Mouse (Mus musculus) adrenal gland, postnatal 25 days (tissue): Measurements from ENCODE around the gene Pxmp4. TPM values are rescaled to one million over a fixed set of nuclear protein-coding genes. Genes with fewer than 3 reads are reported as not detected.

Source experiments
- DNase-seq: peaks from one replicate; pipeline ENCODE4 v3.0.0; 2021; ENCODE audit warnings: mixed read lengths
- total RNA-seq: library from RNA; stranded (reverse); gene quantifications from 2 replicates; pipeline ENCODE4 v1.2.3, GENCODE M21; 2021

Gene Pxmp4
- total RNA-seq, 1 experiment from 2014 or later: 32.7 TPM

DNA sequence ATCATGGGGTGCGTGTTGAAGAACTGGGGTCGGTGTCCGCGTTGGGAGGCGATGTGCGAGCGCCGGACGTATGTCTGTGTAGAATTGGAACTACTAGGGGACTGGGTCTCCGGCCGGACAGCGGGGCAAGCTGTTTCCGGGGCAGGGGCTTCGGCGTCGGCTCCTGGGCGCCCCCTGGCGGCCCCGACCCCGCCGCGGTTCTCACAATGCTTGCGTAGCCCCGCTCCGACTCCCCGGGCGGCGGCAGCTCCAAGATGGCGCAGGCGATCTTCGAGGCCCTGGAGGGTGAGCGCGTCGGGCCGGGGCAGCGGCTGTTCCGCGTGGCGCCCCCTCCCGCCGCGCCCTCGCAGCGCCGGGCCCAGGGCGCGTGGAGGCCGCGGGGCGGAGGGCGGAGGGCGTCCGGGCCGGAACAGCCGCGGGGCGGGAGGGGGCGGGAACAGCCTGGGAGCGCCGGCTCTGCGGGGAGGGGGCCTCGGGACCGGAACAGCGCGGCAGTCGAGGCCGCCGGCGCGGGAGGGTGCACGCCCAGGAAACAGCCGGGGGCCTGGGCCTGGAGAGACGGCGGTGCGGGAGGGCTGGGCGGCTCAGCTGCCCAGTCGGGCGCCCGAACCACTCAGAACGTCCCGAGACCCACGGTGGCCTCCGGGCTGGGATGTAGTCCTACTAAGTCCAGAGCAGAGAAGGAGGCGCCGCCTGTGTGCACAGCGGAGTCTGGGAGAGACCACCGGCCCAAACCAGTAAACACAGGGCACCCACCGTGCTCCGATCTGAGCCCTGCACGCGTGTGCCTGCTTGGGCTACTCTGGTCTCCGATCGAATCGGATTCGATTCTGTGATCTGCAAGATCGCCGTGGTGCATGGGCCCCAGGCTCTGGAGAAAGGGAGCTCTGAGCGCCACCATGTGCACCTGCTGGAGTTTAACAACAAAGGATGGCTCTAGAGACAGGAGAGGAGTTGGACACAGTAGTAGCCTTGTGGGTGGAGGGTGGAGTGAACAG is 9.9 kb upstream of the Pxmp4 start, which contains the start of the genes Zfp341 and 4930519P11Rik:
Gene Zfp341, plus strand, starts transcription at position 180 of the 998 bp plus-strand sequence.
Gene 4930519P11Rik, minus strand, starts transcription at position 320 of the 998 bp plus-strand sequence.
- peak; percentile 88 for DNase-seq

- DNase-seq: no peak
Measured at GRCm38 (mm10) chr2:154609050-154609767, 5.7 kb upstream of the Pxmp4 start.

- no peak for DNase-seq
Measured at GRCm38 (mm10) chr2:154606965-154607364, 3.5 kb upstream of the Pxmp4 start.

DNA sequence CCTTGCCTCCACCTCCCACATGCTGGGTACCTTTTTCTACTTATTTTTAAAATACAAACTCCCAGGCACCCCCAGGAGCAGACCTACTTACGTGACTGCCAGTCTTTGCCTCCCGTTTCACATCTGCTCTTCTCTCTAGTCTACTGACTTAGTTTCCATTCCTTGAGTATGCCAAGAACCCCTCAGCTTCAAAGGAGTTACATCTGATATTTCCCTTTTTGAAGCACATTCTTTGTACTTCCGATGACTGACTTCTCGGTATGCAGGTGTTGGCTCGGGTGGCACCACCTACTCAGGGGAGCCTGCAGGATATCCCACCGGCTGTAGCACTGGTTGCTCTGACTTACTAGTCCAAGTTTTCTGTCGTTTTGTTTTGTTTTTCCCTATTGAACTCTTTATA is 648 bp upstream of the Pxmp4 start:
- DNase-seq: no peak

- no peak for DNase-seq
Measured at GRCm38 (mm10) chr2:154603007-154603637, 386 bp downstream of the Pxmp4 start.

GRCm38 (mm10) chr2:154601324-154601723 is 2.2 kb downstream of the Pxmp4 start:
- no peak for DNase-seq

- DNase-seq: no peak
Measured at GRCm38 (mm10) chr2:154600586-154600985, 2.9 kb downstream of the Pxmp4 start.

- no peak for DNase-seq
Measured at GRCm38 (mm10) chr2:154597399-154597798, 6.1 kb downstream of the Pxmp4 start.

DNA sequence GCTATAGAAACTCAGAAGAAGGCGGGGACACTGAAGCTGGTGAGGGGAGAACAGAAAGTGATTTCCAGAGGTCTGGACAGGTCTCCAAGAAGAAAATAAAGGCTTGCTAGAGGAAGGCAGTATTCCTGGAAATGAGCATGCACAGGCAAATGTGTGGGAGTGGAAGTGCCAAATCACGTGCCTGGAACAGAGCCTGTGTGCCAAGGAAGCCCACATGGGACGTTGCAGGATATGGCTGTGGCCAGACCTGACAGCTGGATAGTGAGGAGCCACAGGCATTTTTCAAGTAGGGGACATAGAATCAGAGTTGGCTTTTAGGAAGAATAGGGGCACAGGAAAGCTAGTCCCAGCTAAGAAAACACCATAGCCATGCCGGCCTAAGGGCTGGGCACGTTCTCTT is 7.7 kb downstream of the Pxmp4 start:
- peak; percentile 27 for DNase-seq

- DNase-seq: peak; percentile 18
Measured at GRCm38 (mm10) chr2:154593025-154593424, 10.5 kb downstream of the Pxmp4 start.

- no peak for DNase-seq
Measured at GRCm38 (mm10) chr2:154591239-154591638, 12.3 kb downstream of the Pxmp4 start.

DNA sequence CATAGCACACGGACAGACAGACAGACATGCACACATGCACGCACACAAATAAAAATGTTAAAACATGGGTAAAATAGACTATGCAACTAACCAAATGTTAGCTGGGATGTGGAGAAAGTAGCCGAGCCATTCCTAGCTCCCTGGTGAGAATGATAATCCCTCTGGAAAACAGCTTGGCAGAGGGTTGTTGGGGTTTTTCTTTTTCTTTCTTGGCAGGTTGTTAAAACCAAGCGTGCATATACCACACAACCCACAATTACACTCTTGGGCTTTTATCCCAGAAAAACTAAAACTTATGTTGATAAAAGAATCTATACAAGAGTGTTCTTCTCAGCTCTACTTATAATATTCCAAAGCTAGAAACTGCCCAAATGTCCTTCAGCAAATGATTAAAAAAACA is 14.5 kb downstream of the Pxmp4 start:
- no peak for DNase-seq

GRCm38 (mm10) chr2:154586405-154586804 is 17.1 kb downstream of the Pxmp4 start:
- DNase-seq: peak; percentile 48

DNA sequence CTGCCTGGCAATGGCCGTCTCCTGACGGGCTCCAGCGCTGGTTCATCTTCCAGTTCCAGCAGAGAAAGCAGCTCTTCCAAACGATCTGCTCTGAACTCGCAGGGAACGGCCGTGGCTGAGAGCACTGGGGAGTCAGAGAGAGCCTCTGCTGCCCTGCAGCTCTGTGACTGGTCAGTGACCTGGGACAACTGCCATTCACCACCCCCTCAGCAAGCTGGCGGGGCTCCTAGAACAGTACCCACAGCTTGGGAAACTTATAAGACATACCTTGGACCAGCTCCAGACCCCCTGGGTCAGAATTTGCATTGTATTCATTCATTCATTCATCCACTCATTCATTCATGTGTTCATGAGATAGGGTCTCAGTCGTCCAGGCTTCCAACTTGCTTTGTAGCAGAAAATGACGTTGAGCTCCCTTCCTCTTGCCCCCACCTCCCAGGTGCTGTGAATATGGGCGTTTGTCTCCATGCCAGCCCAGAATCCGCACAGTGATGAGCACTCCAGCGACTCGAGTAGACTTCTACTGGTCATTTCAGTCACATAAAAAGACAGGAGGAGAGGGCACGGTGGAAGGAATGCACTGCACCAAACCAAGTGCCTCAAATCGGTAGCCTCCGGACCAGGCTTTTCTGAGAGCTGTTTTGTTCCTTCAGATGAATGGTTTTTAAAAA is 18.4 kb downstream of the Pxmp4 start:
- DNase-seq: no peak

DNA sequence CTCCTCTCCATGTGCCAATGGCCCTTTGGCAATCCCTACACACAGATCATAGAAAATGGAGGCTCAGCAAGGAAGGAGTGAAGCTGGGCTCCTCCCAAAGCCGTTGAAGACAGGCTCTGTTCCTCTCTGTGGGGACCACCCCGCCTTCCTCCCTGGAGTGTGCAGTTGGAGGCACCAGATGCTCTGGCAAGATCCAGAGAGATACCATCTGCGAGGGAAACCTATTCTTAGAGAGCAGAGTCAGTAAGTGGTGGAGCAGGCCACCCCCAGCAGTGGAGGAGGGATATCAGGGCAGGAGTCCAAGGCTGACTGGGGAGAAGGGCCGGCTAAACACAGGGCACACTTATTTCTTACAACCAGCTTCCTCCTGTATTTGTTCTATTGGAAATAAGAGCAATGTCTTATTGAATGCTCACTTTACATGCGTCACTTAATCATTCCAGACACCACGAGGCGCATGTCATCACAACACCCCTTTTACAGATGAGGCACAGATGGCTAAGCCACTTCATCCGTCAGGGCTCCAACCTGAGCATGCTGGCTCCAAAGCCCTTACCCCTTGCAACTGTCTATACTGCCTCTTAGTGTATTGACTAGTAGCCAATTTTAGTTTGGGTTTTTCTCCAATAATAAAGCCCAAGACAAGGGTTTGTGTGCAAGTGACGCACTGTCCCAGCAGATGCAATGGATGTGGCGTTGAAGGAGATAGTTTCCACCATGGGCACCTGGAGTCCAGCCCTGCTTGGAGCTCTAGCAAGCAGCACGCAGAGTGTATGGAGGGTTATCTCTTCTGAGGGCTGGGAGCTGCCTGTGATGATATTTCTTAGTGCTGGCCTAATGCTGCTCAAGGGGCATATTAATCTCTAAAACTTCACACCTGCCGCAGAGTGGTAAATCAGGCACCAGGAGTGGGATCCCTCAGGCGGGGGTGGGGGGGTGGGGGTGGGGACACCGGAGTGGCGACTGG is 19.3 kb downstream of the Pxmp4 start:
- DNase-seq: no peak

- DNase-seq: no peak
Measured at GRCm38 (mm10) chr2:154581421-154581820, 22.1 kb downstream of the Pxmp4 start.

GRCm38 (mm10) chr2:154580586-154580985 is 22.9 kb downstream of the Pxmp4 start:
- no peak for DNase-seq

- no peak for DNase-seq
Measured at GRCm38 (mm10) chr2:154577744-154578067, 25.8 kb downstream of the Pxmp4 start.

DNA sequence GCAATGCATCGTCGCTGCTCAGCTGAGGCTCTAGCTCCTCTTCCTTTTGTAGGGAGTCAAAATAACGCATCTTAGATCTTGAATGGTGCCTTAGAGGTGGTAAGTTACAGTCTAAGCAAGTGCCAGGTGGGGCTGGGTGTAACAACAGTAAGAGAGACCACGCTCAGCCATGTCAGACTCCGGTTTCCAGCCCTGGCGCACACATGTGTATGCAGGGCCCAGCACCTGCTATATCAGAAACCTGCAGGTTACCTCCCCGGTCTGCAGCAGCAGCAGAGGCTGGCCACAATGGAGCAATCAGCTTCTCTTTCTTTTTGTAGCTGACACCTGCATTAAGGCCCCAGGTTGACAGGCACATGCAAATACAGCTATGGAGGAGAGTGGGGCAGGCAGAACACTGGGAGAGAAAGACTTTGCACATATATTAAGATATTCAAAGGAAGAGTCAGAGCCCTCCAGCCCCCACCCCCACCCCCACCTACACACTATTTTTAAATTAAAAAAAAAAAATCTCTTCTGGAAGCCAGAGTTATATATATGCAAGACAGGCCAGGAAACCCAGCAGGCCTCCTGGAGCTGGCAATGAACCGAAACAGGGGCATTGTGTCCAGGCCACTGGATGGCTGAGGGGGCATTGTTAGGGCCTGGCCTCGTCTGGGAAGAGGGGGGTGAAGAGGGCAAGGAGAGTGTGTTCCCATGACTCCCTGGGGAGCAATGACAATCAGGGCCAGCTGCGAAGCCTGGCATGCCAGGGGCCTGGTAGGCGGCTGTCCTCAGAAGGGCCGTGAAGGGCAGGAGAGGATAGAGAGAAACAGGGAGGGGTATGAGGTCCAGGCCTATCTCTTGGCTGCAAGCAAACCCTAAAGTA is 26.4 kb downstream of the Pxmp4 start:
- DNase-seq: no peak

DNA sequence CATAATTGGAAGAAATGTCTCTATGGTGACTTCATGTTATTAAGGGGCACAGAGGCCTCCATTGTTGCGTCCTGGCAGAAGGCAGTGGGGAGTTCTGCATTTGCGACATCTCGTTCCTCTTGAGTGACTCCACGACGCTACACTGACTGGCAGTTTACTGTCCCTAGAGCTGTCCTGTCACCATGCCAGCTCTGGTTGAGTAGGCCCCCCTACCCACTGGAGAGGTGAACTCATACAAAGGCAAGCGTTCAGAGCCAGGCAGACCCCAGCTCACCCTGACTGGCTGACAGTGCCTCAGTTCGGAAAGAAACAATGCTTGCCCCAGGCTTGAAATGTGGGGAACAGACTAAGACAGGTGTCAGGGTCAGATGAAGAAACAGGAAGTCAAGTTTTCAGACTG is 29.2 kb downstream of the Pxmp4 start:
- no peak for DNase-seq
